Mouse (Mus musculus) adipocyte (in vitro differentiated cells): ENCODE measurements around the gene Adamts1.

Experiments
- DNase-seq: peaks from one replicate; pipeline ENCODE4 v3.0.0-alpha.2; 2016; ENCODE audit warnings: low spot score

The Adamts1 gene

GRCm38 (mm10) chr16:85802954-85803353 is at the start of gene Adamts1:
TSS of gene Adamts1 (minus strand) at chr16:85803113.
- peak; percentile 91 for DNase-seq

DNA sequence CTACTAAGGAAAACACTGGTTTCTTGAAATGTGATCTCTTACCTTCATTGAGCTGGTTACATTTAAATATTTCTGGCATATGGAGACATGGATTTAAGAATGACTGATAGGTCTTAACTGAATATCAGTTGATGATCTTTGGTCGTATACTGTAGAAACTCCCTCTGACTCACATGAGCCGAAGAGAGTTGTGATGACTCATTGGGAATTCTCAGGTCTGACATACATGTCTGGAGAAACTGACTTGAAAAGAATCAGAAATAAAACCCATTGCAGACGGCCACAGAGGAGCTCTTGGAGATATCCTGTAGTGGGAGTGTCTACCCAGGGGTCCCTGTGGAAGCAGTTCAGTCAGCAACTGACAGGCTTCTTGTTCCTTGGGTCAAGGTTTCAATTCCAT is 24.2 kb upstream of the Adamts1 start:
- DNase-seq: no peak

DNA sequence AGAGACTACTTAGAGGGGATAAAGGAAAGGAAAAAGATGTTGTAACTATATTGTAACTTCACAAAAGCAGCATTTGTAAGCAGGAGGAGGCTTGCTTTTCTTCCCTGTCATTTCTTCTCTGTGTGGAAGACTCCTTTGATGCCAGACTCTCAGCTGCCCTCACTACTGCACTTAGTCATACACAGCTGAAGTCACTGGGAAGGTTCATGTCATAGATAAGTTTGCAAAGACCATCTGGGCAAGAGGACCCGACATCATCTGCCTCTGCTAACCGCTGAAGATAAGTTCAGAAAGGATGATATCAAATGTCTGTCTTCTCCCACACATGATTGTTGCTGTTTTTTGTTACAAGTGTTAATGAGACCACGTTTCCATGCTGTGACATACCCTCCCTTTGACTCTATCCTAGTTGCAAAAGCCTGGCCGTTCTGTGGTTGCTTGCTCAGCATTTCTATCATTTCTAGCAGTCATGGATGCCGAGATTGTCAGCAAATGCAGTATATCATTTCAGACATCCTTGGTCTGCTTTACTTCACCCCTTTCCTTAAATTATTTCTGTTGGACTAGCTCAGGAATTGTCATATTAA is 19.5 kb upstream of the Adamts1 start:
- no peak for DNase-seq

DNA sequence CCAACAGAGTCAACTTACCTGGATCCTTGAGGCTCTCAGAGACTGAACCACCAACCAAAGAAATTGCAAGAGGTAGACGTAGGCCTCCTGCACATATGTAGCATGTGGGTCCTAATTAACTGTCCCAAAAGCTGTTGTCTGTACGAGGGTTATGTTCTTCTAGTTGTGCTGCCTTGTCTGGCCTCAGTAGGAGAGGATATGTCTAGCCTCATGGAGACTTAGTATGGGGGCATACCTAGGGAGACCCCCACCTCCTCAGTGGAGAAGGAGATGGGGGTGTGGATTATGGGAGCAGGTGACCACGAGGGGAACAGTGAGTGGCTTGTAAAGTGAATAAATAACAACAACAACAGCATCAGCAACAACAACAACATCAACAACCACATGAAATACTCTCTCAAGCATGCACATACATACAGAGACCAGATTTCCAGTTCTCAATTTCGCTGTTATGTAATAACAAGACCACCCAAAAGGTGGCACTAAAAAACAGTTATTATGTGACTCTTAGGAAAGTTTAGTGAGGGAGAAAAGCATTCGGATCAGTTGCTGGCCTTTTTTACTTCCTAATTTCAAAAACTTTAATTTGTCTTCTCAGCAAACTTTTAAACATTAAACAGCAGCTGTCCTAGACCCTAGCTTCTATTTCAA is 17.0 kb upstream of the Adamts1 start:
- peak; percentile 71 for DNase-seq

DNA sequence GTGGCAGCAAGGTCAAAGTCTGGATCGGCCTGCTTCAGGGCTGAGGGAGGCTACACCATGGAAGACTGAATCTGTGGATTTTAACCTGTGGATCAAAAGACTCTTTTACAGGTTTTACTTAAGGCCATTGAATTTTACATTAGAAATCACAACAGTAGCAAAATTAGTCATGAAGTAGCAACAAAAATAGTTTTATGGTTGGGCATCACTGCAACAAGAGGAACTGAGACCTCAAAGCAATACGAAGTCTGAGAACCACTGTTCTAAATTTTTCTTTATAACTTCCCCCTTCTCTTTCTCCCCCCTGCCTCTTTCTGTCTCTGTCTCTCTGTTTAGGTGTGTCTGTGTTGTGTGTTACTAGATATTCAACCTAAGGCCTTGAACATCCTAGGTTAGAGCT is 11.2 kb upstream of the Adamts1 start:
- no peak for DNase-seq

- DNase-seq: peak; percentile 79
These were observed 4.7 kb upstream of the Adamts1 start for GRCm38 (mm10) chr16:85807626-85808025.

DNA sequence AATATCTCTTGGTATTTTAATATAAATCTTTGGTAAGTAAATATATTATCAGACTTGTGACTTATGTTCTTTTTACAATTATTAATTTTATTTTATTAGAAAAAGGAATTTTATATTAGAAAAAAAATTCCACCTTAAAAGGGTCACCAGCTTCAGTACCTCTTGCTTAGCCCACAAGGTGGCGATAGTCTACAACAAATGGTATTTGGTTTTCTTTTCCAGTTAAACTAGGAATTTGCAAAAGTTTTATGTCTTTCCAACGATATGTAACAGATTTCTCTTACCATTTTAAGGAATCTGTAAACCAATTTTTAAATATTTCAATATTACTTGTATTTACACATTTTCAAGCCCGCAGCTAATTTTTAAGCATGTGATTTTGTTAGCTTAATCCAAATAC is 4.2 kb upstream of the Adamts1 start:
- peak; percentile 89 for DNase-seq

DNA sequence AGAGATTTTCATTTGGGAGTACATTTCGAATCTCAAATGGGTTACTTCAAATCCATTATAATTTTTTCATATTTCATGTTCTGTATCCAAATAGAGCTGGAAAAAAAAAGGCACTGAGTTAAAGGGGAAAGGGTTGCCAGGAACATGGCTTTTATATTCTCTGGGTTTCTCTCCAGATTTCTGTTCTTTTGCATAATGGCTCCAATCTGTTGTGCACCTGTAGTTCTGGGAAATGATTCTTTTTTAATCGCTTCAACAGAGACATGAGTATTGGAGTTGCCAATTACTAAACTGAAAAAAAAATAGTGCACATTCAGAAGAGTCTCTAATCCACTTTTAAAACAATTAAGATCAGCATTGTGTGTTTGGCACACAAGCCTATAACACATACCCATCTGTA is 2.7 kb upstream of the Adamts1 start:
- no peak for DNase-seq

GRCm38 (mm10) chr16:85803613-85804551 is 969 bp upstream of the Adamts1 start:
- DNase-seq: peak; percentile 94

DNA sequence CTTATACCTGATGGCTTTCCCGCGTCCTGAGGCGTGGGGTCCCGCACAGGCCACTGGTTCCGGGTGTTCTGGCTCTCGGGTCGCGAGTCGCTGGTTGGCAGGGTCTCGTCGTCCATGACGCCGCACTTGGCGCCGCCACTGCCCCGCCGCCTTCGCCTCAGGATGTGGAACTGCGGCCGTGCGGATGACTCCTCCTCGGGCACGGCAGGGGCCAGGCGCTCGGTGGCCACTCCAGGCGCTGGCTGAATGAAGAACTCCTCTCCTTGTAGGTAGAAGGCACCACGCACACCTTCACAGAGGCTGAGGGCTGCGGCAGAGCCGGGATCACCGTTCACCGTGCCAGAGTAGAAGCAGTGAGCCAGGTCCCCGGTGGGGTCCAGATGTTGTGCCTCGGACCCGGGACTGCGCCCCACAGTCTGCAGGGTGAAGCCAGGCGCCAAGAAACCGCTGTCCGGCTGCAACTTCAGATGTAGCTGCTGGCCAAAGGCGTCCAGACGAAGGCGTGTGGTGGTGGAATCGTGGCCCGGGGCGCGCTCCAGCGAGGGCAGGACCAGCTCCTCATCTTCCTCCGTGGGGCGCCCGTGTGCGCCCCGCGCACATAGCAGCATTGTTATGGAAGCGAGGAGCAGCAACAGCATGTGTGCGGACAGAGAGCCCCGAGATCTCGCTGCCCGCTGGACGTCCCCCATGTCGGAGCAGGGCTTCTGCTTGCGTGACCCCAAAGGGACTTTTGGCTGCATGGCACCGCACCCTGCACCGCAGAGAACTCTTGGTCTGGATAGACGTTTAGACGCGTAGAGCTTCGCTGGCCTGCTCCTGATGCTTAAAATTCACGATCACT is 722 bp downstream of the Adamts1 start:
- peak; percentile 48 for DNase-seq

GRCm38 (mm10) chr16:85801252-85801651 is 1.7 kb downstream of the Adamts1 start:
- DNase-seq: peak; percentile 92

- DNase-seq: peak; percentile 99
These were observed 2.2 kb downstream of the Adamts1 start for GRCm38 (mm10) chr16:85800691-85801090.

GRCm38 (mm10) chr16:85799971-85800370 is 2.9 kb downstream of the Adamts1 start:
- no peak for DNase-seq

DNA sequence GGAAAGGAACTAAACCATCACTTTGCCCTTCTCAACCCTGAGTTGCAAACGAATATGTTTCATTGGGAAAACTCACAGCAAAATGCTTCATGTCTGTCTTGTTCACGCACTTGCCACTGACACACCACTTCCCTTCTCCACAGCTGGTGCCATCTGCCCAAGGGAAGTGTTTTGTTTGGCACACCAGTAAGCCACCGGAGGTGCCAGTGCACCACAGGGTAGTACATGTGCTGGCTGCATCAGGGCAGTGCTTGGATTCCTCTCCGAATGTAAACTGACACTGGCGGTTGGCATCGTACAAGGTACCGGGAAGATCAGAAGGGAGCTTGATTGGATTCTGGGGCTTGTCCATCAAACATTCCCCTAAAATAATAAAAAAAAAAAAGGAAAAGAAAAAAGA is 4.6 kb downstream of the Adamts1 start:
- DNase-seq: no peak

DNA sequence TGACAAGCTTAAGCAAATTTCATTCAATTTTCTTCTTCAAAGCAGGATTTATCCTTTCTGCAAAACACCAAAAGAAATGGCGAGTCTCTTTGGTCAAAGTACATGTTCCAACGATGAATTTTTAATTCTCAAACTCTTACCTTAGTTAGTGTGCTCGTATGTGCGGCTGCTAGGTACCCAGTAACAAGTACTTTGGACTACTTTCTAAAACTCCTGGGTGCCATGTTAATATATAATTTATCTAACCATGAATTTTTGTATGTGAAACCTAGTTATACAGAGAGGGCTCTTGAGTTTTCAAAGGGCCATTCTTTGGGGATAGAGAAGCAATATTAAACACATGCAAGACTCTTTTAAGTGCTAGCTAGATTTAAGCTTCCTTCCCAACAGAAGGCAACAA is 5.8 kb downstream of the Adamts1 start:
- no peak for DNase-seq

GRCm38 (mm10) chr16:85795731-85796130 is 7.2 kb downstream of the Adamts1 start:
- DNase-seq: no peak

DNA sequence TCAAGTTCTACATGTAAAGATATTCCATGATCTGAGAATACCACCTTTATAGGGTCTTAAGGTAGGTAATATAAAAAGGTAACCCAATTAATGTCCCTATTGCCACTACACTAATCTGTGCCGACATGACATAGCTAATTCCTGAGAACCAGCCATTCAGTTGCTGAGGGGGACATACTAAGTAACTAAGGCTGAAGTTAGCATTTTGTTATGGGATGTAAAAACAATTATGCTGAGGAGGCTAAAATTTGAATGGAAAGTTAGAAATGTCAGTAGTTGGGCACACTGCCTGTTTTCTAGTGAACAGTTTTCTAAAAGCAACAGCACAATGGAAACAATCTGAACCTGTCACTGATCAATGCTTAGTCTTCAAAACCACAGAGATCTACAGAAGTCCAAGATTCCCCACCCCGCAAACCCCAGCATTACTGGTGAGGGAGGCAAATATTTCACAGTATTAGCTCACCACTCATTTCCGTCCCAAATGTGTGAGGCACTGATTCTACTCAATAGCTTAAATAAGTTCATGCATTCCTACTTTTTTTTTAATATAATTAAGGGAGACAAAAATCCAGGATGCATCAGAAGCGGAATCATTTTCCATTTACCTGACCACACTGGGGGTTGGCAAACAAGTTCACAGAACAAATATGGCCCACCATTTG is 9.6 kb downstream of the Adamts1 start:
- DNase-seq: peak; percentile 38

- DNase-seq: no peak
These were observed 21.8 kb downstream of the Adamts1 start for GRCm38 (mm10) chr16:85781076-85781475.

- peak; percentile 74 for DNase-seq
These were observed 23.1 kb downstream of the Adamts1 start for GRCm38 (mm10) chr16:85779775-85780174.

GRCm38 (mm10) chr16:85772272-85772671 is 30.6 kb downstream of the Adamts1 start:
- DNase-seq: no peak

DNA sequence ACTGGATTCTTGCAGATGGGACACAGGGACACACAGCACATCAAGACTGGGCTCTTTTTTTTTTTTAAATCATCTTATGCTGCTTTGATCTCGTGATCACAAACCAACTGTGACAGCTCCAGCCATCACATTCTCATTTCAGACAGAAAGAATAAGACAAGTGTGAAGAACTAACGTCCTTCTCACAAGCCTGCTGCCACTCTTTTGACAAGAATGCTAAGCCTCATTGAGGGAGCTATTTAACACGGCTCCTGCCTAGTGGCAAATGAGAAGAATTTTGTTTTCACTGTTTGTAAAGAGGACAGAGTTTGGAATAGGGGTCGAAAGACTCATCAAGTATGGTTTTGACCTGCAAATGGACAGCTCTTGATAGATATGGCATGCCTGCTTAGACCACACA is 35.6 kb downstream of the Adamts1 start:
- DNase-seq: no peak
